Mouse (Mus musculus) CH12.LX (cell line): ENCODE measurements at regions not wholly inside any gene's neighbourhood (a gene's known extent, or its start where the extent isn't known, plus 50 kb on each side); places are given as distances from the start of the nearest gene placed in this dataset.

ENCODE experiments used
- DNase-seq: peaks from one replicate; pipeline ENCODE4 v3.0.0-alpha.2; 2013; ENCODE audit errors: extremely low read depth
- H3K27ac ChIP-seq: 2 replicates; pipeline ENCODE4 v1.5.1; 2012; ENCODE audit warnings: low read depth, mild to moderate bottlenecking, control low read depth, moderate library complexity; ENCODE audit not compliant: insufficient read depth
- H3K27me3 ChIP-seq: replicated peaks from 2 replicates; pipeline ENCODE3; 2012; ENCODE audit warnings: inconsistent platforms
- H3K36me3 ChIP-seq, 2 experiments: replicated peaks in 1 of 2; 2 replicates each; pipeline versions ENCODE3 to v1.6.1; 2012; ENCODE audit warnings: inconsistent platforms in 1 of 2, low read length in 1 of 2, mild to moderate bottlenecking in 1 of 2, mixed read lengths in 1 of 2, moderate library complexity in 1 of 2; ENCODE audit not compliant: control insufficient read depth in 1 of 2, insufficient read depth in 1 of 2
- H3K4me1 ChIP-seq, 2 experiments: 2 replicates each; pipeline ENCODE4 v1.6.1; 2012; ENCODE audit warnings: inconsistent platforms in 1 of 2, moderate library complexity in 1 of 2; ENCODE audit not compliant: insufficient read depth in 2 of 2, control insufficient read depth in 1 of 2
- H3K4me2 ChIP-seq: 2 replicates; pipeline ENCODE4 v1.6.1; 2012; ENCODE audit warnings: low read depth, mild to moderate bottlenecking, control low read depth; ENCODE audit not compliant: poor library complexity, insufficient read depth, severe bottlenecking
- H3K4me3 ChIP-seq, 3 experiments: fragments of 150-350 bp in 1 of 3; sonication (generic) in 1 of 3; replicated peaks in 1 of 3; 2 replicates each; pipeline versions ENCODE3 to v1.5.1; 2011 to 2012; ENCODE audit warnings: low read depth in 2 of 3, low read length in 2 of 3, mild to moderate bottlenecking in 2 of 3, moderate library complexity in 2 of 3, control low read depth in 1 of 3, improper control_type of control experiment in 1 of 3, inconsistent platforms in 1 of 3, mixed read lengths in 1 of 3; ENCODE audit not compliant: poor library complexity in 1 of 3
- H3K79me2 ChIP-seq: replicated peaks from 2 replicates; pipeline ENCODE4 v1.6.1; 2012; ENCODE audit warnings: mild to moderate bottlenecking, moderate library complexity; ENCODE audit not compliant: control insufficient read depth, poor library complexity, insufficient read depth, severe bottlenecking; ENCODE audit errors: extremely low read depth
- H3K9ac ChIP-seq: 2 replicates; pipeline ENCODE4 v1.6.1; 2012; ENCODE audit warnings: low read depth, mild to moderate bottlenecking, control low read depth, moderate library complexity; ENCODE audit not compliant: insufficient read depth
- H3K9me3 ChIP-seq: replicated peaks from 2 replicates; pipeline ENCODE3; 2012; ENCODE audit warnings: low read length, inconsistent platforms, mixed read lengths
- CTCF ChIP-seq, 2 experiments: IDR thresholded peaks in 1 of 2; conservative IDR thresholded peaks in 1 of 2; 2 replicates each; pipeline ENCODE4 v1.5.1; 2011 to 2012; ENCODE audit warnings: low read depth in 2 of 2, low read length in 2 of 2, improper control_type of control experiment in 1 of 2, inconsistent platforms in 1 of 2, mild to moderate bottlenecking in 1 of 2, moderate library complexity in 1 of 2
- E2F4 ChIP-seq: IDR thresholded peaks from 2 replicates; pipeline ENCODE4 v1.6.1; 2011; ENCODE audit warnings: low read depth, low read length, improper control_type of control experiment; ENCODE audit not compliant: insufficient replicate concordance
- HCFC1 ChIP-seq: IDR thresholded peaks from 2 replicates; pipeline ENCODE4 v1.6.1; 2012; ENCODE audit warnings: low read depth, mild to moderate bottlenecking, inconsistent platforms, low read length, improper control_type of control experiment
- IRF4 ChIP-seq: IDR thresholded peaks from 2 replicates; pipeline ENCODE4 v1.6.1; 2014; ENCODE audit warnings: low read depth, mild to moderate bottlenecking, inconsistent platforms, low read length, improper control_type of control experiment
- JUND ChIP-seq: conservative IDR thresholded peaks from 2 replicates; pipeline ENCODE4 v1.6.1; 2011; ENCODE audit warnings: low read depth, low read length, improper control_type of control experiment
- MAFK ChIP-seq: IDR thresholded peaks from 2 replicates; pipeline ENCODE4 v1.6.1; 2011; ENCODE audit warnings: low read length, improper control_type of control experiment; ENCODE audit not compliant: insufficient replicate concordance
- MAZ ChIP-seq: IDR thresholded peaks from 2 replicates; pipeline ENCODE4 v1.6.1; 2012; ENCODE audit warnings: low read depth, mild to moderate bottlenecking, inconsistent platforms, low read length, improper control_type of control experiment, moderate library complexity
- MEF2A ChIP-seq: IDR thresholded peaks from 2 replicates; pipeline ENCODE4 v1.6.1; 2014; ENCODE audit warnings: low read depth, mild to moderate bottlenecking, inconsistent platforms, low read length, improper control_type of control experiment, borderline replicate concordance
- MXI1 ChIP-seq: IDR thresholded peaks from 2 replicates; pipeline ENCODE4 v1.6.1; 2011; ENCODE audit warnings: mild to moderate bottlenecking, low read depth, low read length, improper control_type of control experiment
- RAD21 ChIP-seq: IDR thresholded peaks from 2 replicates; pipeline ENCODE4 v1.6.1; 2011; ENCODE audit warnings: low read depth, mild to moderate bottlenecking, low read length, improper control_type of control experiment, moderate library complexity
- RCOR1 ChIP-seq: conservative IDR thresholded peaks from 2 replicates; pipeline ENCODE4 v1.6.1; 2012; ENCODE audit warnings: low read depth, mild to moderate bottlenecking, inconsistent platforms, low read length, improper control_type of control experiment
- SIN3A ChIP-seq: IDR thresholded peaks from 2 replicates; pipeline ENCODE4 v1.6.1; 2012; ENCODE audit warnings: low read length, improper control_type of control experiment, inconsistent platforms
- SMC3 ChIP-seq: IDR thresholded peaks from 2 replicates; pipeline ENCODE4 v1.6.1; 2011; ENCODE audit warnings: low read depth, low read length, improper control_type of control experiment
- UBTF ChIP-seq: IDR thresholded peaks from 2 replicates; pipeline ENCODE4 v1.6.1; 2012; ENCODE audit warnings: low read depth, mild to moderate bottlenecking, inconsistent platforms, low read length, improper control_type of control experiment, moderate library complexity
- USF1 ChIP-seq: IDR thresholded peaks from 2 replicates; pipeline ENCODE4 v1.6.1; 2014; ENCODE audit warnings: low read depth, mild to moderate bottlenecking, inconsistent platforms, low read length, improper control_type of control experiment
- USF2 ChIP-seq: conservative IDR thresholded peaks from 2 replicates; pipeline ENCODE4 v1.6.1; 2011; ENCODE audit warnings: low read depth, low read length, improper control_type of control experiment
- ZMIZ1 ChIP-seq: IDR thresholded peaks from 2 replicates; pipeline ENCODE4 v1.6.1; 2012; ENCODE audit warnings: low read depth, mild to moderate bottlenecking, inconsistent platforms, low read length, improper control_type of control experiment
- ZNF384 ChIP-seq: IDR thresholded peaks from 2 replicates; pipeline ENCODE4 v1.6.1; 2012; ENCODE audit warnings: low read depth, low read length, improper control_type of control experiment, inconsistent platforms
- dilution Hi-C: fragments of 300-500 bp; cut with MboI; formaldehyde crosslinking; loops from 2 replicates; pipeline ENCODE4 v1.14.3; 2020; ENCODE audit warnings: low sequenced_read_pairs; ENCODE audit not compliant: extremely low pct_unique_long_range_greater_than_20kb, extremely low pct_ligation_motif_present
- in situ Hi-C: fragments of 300-500 bp; cut with MboI; formaldehyde crosslinking; loops from 3 replicates; pipeline ENCODE4 v1.14.3; 2019; ENCODE audit warnings: low sequenced_read_pairs, low pct_ligation_motif_present, low pct_unique_long_range_greater_than_20kb, mixed read lengths

- H3K79me2 ChIP-seq = no peaks in the 10 kb centered on the region
- H3K27ac ChIP-seq = no peak overlapping the region
- no peak overlapping the region for H3K4me3 ChIP-seq
- no peaks in the 10 kb centered on the region for H3K36me3 ChIP-seq
- in situ Hi-C loops = no loop called here
- peaks cover 35% of the 10 kb centered on the region for H3K9me3 ChIP-seq
- no peak for DNase-seq
- no peak overlapping the region for H3K9ac ChIP-seq
- H3K27me3 ChIP-seq = no peaks in the 10 kb centered on the region
- TF ChIP-seq RCOR1 = no peak
- no peak for TF ChIP-seq MEF2A
- TF ChIP-seq HCFC1 = no peak
- TF ChIP-seq MAZ = no peak
- TF ChIP-seq MAFK = no peak
- TF ChIP-seq CTCF (conservative IDR thresholded peaks at IDR 0.05 in 1 of 2, IDR thresholded peaks at IDR 0.05 in 1 of 2; ENCODE audit: low read depth in 2 of 2, low read length in 2 of 2) = no peak
- no peak for TF ChIP-seq IRF4
- no peak for TF ChIP-seq SIN3A
- no peak for TF ChIP-seq USF1
- TF ChIP-seq MXI1 = no peak
- TF ChIP-seq ZNF384 = no peak
- no peak for TF ChIP-seq JUND
- TF ChIP-seq USF2 = no peak
- no peak for TF ChIP-seq UBTF
- no peak for TF ChIP-seq SMC3
- no peak for TF ChIP-seq RAD21
- TF ChIP-seq, all 38 proteins: peak for 0
- no peak overlapping the region for H3K4me2 ChIP-seq
- dilution Hi-C loops = no loop called here
- no peaks in the 10 kb centered on the region for H3K4me1 ChIP-seq
These were observed 290.8 kb downstream of the Rpl36a-ps1 start for GRCm38 (mm10) chr14:98703289-98703688.

- Histone ChIP-seq H3K36me3 (no peaks in the 10 kb centered on the region), H3K27me3 (no peaks in the 10 kb centered on the region), H3K4me1 (no peaks in the 10 kb centered on the region), H3K9ac (no peak overlapping the region), H3K4me3 (no peak overlapping the region), H3K4me2 (no peak overlapping the region), H3K79me2 (no peaks in the 10 kb centered on the region), H3K27ac (no peak overlapping the region), H3K9me3 (peaks cover 33% of the 10 kb centered on the region)
- dilution Hi-C loops = no loop called here
- in situ Hi-C loops = no loop called here
- TF ChIP-seq E2F4 (no peak), ZMIZ1 (no peak)
- TF ChIP-seq, all 38 proteins: peak for 0
- DNase-seq = no peak
These were observed 337.6 kb downstream of the Rpl36a-ps1 start for GRCm38 (mm10) chr14:98656533-98656932.
